Mouse (Mus musculus) c-Kit-positive CD71-positive TER-119-positive erythroid progenitor cells, embryonic 14.5 days (primary cell): ENCODE measurements around the gene Camk1.

Experiments
- DNase-seq: peaks from one replicate; pipeline ENCODE4 v3.0.0-alpha.2; 2013; ENCODE audit warnings: low spot score

Camk1 gene

GRCm38 (mm10) chr6:113343177-113344092 lies at the start of gene Camk1:
TSS of gene Camk1 (minus strand) at chr6:113343984.
- DNase-seq, result peak; percentile 21

GRCm38 (mm10) chr6:113392387-113393071 lies 48.7 kb upstream of the Camk1 start:
- no peak for DNase-seq

GRCm38 (mm10) chr6:113392015-113392386 lies 48.2 kb upstream of the Camk1 start:
- no peak for DNase-seq

GRCm38 (mm10) chr6:113390715-113391114 lies 46.9 kb upstream of the Camk1 start:
- DNase-seq, result no peak

- DNase-seq, result no peak
These were observed 45.2 kb upstream of the Camk1 start, which contains the start of gene Ttll3 for GRCm38 (mm10) chr6:113388960-113389359. TSS of gene Ttll3 (plus strand) at chr6:113389260.

- DNase-seq, result no peak
These were observed 42.2 kb upstream of the Camk1 start for GRCm38 (mm10) chr6:113386025-113386424.

GRCm38 (mm10) chr6:113385160-113385714 lies 41.5 kb upstream of the Camk1 start:
- DNase-seq, result no peak

- DNase-seq, result no peak
These were observed 40.7 kb upstream of the Camk1 start for GRCm38 (mm10) chr6:113384351-113384927.

- no peak for DNase-seq
These were observed 36.7 kb upstream of the Camk1 start for GRCm38 (mm10) chr6:113380480-113380879.

GRCm38 (mm10) chr6:113379246-113379645 lies 35.5 kb upstream of the Camk1 start:
- no peak for DNase-seq

- DNase-seq, result peak; percentile 93
These were observed 34.0 kb upstream of the Camk1 start, which contains the start of the genes Tada3 and Arpc4 for GRCm38 (mm10) chr6:113377496-113378385. TSS of gene Tada3 (minus strand) at chr6:113377883. TSS of gene Arpc4 (plus strand) at chr6:113378115.

- DNase-seq, result no peak
These were observed 33.4 kb upstream of the Camk1 start for GRCm38 (mm10) chr6:113377172-113377495.

- peak; percentile 25 for DNase-seq
These were observed 29.7 kb upstream of the Camk1 start for GRCm38 (mm10) chr6:113373491-113373890.

GRCm38 (mm10) chr6:113370194-113370929 lies 26.6 kb upstream of the Camk1 start:
- DNase-seq, result no peak

GRCm38 (mm10) chr6:113368577-113368976 lies 24.8 kb upstream of the Camk1 start:
- no peak for DNase-seq

GRCm38 (mm10) chr6:113368124-113368523 lies 24.3 kb upstream of the Camk1 start:
- DNase-seq, result no peak

- DNase-seq, result no peak
These were observed 23.8 kb upstream of the Camk1 start for GRCm38 (mm10) chr6:113367574-113367973.

- no peak for DNase-seq
These were observed 22.9 kb upstream of the Camk1 start for GRCm38 (mm10) chr6:113366639-113367038.

- DNase-seq, result no peak
These were observed 20.8 kb upstream of the Camk1 start for GRCm38 (mm10) chr6:113364518-113365135.

GRCm38 (mm10) chr6:113362241-113362640 lies 18.5 kb upstream of the Camk1 start:
- no peak for DNase-seq
